Mouse (Mus musculus): ENCODE data around the gene Itgb4. TPM values are rescaled to one million over a fixed set of nuclear protein-coding genes. Genes with fewer than 3 reads are reported as not detected.

Gene Itgb4
- polyA plus RNA-seq, 1 experiment from 2014 or later, result 2.7 TPM

DNA sequence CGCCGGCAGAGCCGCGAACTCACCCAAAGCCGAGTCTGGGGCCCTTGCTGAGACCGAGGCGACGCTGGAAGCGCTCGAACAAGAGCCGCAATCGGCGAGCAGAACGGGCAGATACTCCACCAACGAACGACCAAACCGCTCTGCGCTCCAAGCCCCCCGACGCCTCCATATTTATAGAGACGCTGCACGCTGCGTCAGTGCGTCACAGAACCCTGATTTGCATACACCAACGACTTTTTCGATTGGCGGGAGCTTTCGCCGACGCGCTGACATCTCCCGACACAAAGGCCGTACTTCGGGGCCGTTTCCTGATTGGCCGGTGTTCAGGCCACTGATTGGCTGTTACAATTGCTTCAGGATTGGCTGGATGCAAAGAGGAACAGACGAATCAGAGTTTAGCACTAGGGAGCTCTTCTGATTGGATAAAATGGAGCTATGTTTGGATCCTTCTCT, 49.9 kb downstream of the Itgb4 start:
- Histone ChIP-seq H3K4me3 (peak overlapping the region; percentile 96), H3K4me2 (peak overlapping the region; percentile 94), H3K9me3 (no peaks in the 10 kb centered on the region), H3K9ac (peak overlapping the region; percentile 100), H3K27me3 (no peaks in the 10 kb centered on the region), H3K36me3 (peaks cover 22% of the 10 kb centered on the region), H3K27ac (replicated peaks) (peak overlapping the region; percentile 100), H3K4me1 (replicated peaks) (peaks cover 20% of the 10 kb centered on the region)
- WGBS, result under 1% methylated on average over 37 of the region's 37 CpGs
- peak; percentile 96 for ATAC-seq (ENCODE audit: low read depth)

DNA sequence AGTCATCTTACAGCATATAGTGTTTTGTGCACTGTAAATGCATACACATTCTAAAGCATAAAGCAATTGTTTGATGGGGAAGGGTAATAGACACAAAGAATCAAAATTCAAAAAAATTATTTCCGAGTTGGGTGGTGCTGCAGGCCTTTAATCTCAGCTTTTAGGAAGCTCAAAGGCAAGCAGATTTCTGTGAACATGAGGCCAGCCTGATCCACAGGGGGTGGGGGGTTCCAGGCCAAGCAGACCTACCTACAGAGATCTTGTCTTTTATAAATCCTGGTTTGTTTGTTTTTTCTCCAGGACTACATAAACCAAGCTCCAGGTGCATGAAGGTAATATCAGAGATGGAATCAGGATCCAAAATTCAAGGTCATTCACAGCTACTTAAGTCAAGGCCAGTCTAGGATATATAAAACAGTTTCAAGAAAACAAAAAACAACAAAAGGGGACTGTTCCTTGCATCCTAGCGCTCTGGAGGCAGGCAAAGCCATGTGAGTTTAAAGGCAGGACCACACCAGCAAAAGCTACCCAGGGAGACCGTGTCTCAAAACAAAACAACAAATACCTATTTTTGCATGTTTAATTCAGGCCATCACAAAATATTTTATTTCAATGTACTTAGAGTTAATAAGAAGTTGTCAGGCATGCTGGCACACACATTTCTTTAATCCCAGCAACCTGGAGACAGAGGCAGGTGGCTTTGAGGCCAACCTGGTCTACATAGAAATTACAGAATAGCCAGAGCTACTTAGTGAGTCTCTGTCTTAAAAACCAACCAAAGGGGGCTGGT, 50.7 kb downstream of the Itgb4 start:
- ATAC-seq (ENCODE audit: low read depth), result no peak
- no peaks in the 10 kb centered on the region for H3K27me3 ChIP-seq

DNA sequence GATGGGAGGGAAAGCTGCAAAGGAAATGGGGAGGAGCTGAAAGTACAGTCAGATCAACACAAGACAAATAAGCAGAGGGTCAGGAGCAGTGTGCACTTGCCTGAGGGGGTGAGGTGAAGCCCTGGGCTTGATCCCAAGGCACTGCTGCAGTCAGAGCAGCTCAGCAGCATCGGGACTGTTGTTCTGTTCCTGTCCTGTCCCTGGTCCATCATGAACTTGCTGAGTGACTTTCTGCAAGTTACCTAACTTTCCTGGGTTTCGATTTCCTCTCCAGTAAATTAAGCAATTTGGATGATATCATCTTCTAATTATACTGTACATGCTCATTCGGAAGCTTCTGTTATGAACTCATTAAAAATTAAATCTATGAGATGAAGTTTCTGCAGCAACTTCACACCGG, 53.2 kb downstream of the Itgb4 start, which contains the start of gene H3f3b:
Gene H3f3b (minus strand): TSS at position 207 of the 400 bp plus-strand sequence.
- peaks cover 4% of the 10 kb centered on the region; the same call in 1 of the 2 replicates for H3K36me3 ChIP-seq
- H3K27me3 ChIP-seq, result no peaks in the 10 kb centered on the region
- ATAC-seq (ENCODE audit: low read depth), result no peak
- H3K27ac ChIP-seq (replicated peaks), result no peak within 1 kb of the TSS
- no peak within 1 kb of the TSS for H3K4me2 ChIP-seq
- peaks cover 26% of the 10 kb centered on the region for H3K4me1 ChIP-seq (replicated peaks)
- H3K9ac ChIP-seq, result no peak within 1 kb of the TSS
- WGBS, result 81% methylated on average over 4 of the region's 4 CpGs
- H3K9me3 ChIP-seq, result no peaks in the 10 kb centered on the region
- H3K4me3 ChIP-seq, result no peak within 1 kb of the TSS

More for the DNA sequence above, 50.7 kb downstream of the Itgb4 start:
- Histone ChIP-seq H3K9me3 (no peaks in the 10 kb centered on the region), H3K9ac (no peak overlapping the region), H3K4me3 (no peak overlapping the region), H3K36me3 (peaks cover 21% of the 10 kb centered on the region), H3K27ac (replicated peaks) (peak overlapping the region; percentile 66), H3K4me1 (replicated peaks) (peaks cover 24% of the 10 kb centered on the region), H3K4me2 (no peak overlapping the region)
- WGBS, result 93% methylated on average over 3 of the region's 3 CpGs

DNA sequence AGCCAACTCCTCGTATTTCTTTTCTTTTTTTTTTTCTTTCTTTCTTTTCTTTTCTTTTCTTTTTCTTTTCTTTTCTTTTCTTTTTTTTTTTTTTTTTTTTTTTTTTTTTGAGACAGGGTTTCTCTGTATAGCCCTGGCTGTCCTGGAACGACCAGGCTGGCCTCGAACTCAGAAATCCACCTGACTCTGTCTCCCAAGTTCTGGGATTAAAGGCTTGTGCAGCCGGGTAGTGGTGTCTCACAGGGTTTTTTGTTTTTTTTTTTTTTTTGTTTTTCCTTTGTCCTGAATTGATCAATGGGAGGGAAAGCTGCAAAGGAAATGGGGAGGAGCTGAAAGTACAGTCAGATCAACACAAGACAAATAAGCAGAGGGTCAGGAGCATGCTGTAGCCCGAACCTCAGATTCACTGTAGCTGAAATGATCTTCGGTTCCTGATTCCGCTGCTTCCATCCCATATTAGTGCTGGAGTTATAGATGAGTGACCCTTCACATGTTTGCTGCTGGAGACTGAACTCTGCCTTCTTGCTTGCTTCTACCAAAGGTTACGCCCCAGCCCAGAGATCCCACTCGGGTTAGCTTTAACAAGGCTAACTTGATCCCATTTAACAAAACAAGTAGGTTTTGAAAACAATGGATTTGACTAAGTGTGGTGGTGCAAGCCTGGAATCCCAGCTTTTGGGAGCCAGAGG, 53.8 kb downstream of the Itgb4 start:
- WGBS, result 82% methylated on average over 9 of the region's 9 CpGs
- no peak overlapping the region for H3K4me2 ChIP-seq
- H3K4me1 ChIP-seq (replicated peaks), result peaks cover 28% of the 10 kb centered on the region
- no peak overlapping the region for H3K27ac ChIP-seq (replicated peaks)
- no peak overlapping the region for H3K9ac ChIP-seq
- no peak for ATAC-seq (ENCODE audit: low read depth)
- no peaks in the 10 kb centered on the region for H3K27me3 ChIP-seq
- no peaks in the 10 kb centered on the region for H3K9me3 ChIP-seq
- H3K4me3 ChIP-seq, result no peak overlapping the region
- peaks cover 4% of the 10 kb centered on the region; the same call in 1 of the 2 replicates for H3K36me3 ChIP-seq

DNA sequence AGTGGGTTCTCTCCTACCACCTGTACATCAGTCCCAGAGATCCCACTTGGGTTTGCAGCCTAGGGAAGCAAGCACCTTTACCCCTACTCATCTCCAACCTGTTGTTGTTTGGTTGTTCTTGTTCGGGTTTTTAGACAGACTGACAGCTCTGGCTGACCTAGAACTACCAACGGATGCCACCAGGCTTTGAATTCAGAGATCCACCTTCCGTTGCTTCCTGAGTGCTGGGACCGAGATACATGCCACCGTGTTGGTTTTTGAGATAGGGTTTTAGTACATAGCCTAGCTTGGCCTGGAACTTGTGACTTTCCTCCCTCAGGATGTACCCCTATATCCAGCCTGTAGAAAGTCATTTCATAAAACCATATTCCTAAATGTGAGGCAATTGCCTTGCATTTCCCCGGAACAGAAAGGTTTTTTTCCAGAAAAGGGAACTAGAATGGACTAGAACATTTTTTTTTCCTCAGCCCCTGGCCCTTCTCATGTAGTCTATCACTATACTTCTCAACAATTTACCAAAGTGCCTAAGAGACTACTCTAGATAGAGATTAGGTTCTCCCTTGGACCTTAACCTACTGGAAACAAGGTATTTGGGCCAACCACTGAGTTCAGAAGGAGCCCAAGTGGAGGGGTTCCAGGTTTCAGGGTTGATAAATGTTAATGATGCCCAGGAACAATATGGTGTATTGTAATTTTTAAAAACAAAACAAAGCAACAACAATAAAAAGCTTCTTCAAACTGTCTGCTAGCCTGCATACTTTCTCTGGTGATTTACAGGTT, 54.8 kb downstream of the Itgb4 start:
- WGBS, result 79% methylated on average over 6 of the region's 6 CpGs
- ATAC-seq (ENCODE audit: low read depth), result no peak
- H3K9me3 ChIP-seq, result no peaks in the 10 kb centered on the region

DNA sequence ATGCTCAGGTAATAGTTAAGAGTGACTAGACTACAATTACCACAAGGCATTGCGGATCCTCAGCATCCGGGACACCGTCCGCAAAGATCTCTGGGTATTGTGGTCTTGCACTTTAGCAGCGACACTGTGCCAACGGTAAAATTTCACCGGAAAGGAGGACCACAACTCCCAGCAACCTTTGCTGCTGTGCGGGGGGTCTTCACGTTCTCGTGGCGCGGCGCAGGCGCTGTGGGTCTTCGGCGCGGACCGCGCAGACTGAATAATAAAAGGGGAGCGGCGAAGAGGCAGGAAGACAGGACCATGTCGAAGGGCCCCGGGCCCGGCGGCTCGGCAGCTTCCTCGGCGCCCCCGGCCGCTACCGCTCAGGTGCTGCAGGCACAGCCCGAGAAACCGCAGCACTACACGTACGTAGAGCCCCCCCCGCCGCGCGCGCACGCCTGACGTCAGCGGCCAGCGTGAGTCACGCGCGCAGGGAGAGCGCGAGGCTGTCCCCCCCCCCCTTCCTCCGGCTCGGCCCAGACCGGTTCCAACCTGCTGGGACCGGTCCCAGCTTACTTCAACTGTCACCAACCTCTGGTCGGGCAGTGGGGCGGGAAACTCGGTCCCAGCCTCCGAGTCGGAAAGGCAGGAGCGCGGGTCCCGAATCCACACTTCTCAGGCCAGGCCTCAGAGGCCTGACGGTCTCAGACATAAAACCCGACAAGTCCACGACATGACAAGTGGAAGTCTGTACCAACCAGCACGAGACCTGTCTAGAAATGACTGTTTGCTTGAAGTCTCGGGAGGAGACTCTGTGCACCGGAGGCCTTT, 55.8 kb downstream of the Itgb4 start, which contains the start of gene Unk:
Gene Unk (plus strand): TSS at position 235 of the 810 bp plus-strand sequence.
- H3K27me3 ChIP-seq, result no peaks in the 10 kb centered on the region

More for the DNA sequence above, 54.8 kb downstream of the Itgb4 start:
- Histone ChIP-seq H3K4me2 (peak overlapping the region; percentile 81), H3K4me3 (peak overlapping the region; percentile 70), H3K27ac (replicated peaks) (0 out of 2 replicates have a peak overlapping the region, but pooled peaks have one; percentile 49), H3K27me3 (no peaks in the 10 kb centered on the region), H3K9ac (peak overlapping the region; percentile 68), H3K4me1 (replicated peaks) (peaks cover 28% of the 10 kb centered on the region), H3K36me3 (no peaks in the 10 kb centered on the region)

DNA sequence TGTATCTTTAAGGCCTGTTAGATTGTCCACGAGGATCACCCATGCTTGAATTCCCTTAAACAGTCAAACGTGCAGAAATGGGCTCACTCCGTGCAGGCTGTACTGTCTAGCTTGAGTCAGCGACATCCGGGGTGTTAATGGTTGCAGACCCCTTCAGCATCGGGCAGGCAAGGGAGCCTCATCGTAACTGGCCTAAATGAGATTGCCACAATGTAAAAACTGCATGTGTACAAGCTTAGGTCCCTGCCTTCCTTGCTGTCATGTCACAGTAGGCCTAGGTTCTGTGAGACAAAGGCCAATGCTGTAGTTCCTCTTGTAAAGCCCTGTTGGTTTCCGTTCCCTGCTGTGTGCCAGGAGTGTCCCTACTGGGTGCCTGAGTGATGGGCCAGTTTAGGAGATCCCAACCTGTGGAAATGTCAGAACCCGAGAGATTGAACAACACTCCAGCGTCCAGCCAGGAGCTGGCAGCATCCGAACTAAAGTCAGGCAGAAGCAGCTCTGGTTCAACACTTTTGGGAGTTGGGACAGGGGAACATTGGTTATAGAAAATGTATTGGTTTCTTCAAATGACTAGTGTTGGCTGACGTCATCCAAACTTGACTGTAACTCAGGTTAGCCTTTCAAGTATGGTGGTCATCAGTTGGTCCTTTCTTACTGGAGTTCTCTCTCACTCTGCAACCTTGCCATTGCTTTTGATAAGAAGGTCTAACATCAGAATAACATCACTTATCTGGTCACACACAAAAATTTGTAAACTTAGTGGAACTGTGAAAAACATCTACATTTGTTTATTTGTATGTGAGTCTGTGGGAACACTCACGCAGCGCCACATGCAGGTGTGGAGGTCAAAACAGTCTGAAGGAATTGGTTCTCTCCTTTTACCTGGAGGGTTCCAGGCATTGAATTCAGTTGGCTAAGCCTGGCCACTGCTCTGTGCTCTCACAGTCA, 56.7 kb downstream of the Itgb4 start:
- Histone ChIP-seq H3K9ac (peak overlapping the region; percentile 93), H3K4me1 (replicated peaks) (peaks cover 28% of the 10 kb centered on the region), H3K4me3 (peak overlapping the region; percentile 70), H3K36me3 (0 out of 2 replicates have a peak, but pooled peaks cover 6% of the 10 kb centered on the region), H3K9me3 (no peaks in the 10 kb centered on the region), H3K27me3 (no peaks in the 10 kb centered on the region), H3K27ac (replicated peaks) (peak overlapping the region; percentile 100), H3K4me2 (peak overlapping the region; percentile 81)
- WGBS, result 24% methylated on average over 14 of the region's 14 CpGs
- peak; percentile 37 for ATAC-seq (ENCODE audit: low read depth)

More for the DNA sequence above, 55.8 kb downstream of the Itgb4 start, which contains the start of gene Unk:
- H3K4me1 ChIP-seq (replicated peaks), result peaks cover 28% of the 10 kb centered on the region
- H3K9me3 ChIP-seq, result no peaks in the 10 kb centered on the region
- peak within 1 kb of the TSS; percentile 100 for H3K27ac ChIP-seq (replicated peaks)
- WGBS, result under 1% methylated on average over 53 of the region's 67 CpGs
- H3K4me3 ChIP-seq, result peak within 1 kb of the TSS; percentile 70
- 0 out of 2 replicates have a peak, but pooled peaks cover 6% of the 10 kb centered on the region for H3K36me3 ChIP-seq
- H3K4me2 ChIP-seq, result peak within 1 kb of the TSS; percentile 81
- peak within 1 kb of the TSS; percentile 93 for H3K9ac ChIP-seq
- peak; percentile 95 for ATAC-seq (ENCODE audit: low read depth)

DNA sequence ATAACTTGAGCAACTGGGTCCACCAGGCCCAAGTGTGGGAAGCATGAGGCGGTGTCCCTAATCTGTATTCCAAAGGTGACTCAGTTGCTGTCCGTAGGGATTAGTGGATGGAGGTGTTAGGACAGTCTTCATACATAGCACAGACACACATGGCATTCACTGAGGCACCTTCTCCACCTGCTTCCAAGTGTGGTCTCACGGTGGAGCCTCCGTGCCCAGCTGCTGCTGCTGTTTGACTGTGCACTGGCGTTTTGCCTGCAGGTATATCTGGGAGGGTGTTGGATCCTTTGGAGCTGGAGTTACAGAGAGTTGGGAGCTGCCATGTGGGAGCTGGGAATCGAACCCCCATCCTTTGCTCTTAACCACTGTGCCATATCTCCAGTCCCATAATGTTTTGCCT, 60.1 kb downstream of the Itgb4 start:
- Histone ChIP-seq H3K9ac (no peak overlapping the region), H3K27me3 (no peaks in the 10 kb centered on the region), H3K9me3 (no peaks in the 10 kb centered on the region), H3K36me3 (peaks cover 18% of the 10 kb centered on the region), H3K4me1 (replicated peaks) (peaks cover 25% of the 10 kb centered on the region), H3K4me3 (no peak overlapping the region), H3K4me2 (no peak overlapping the region), H3K27ac (replicated peaks) (no peak overlapping the region)
- WGBS, result 93% methylated on average over 6 of the region's 6 CpGs
- no peak for ATAC-seq (ENCODE audit: low read depth)

DNA sequence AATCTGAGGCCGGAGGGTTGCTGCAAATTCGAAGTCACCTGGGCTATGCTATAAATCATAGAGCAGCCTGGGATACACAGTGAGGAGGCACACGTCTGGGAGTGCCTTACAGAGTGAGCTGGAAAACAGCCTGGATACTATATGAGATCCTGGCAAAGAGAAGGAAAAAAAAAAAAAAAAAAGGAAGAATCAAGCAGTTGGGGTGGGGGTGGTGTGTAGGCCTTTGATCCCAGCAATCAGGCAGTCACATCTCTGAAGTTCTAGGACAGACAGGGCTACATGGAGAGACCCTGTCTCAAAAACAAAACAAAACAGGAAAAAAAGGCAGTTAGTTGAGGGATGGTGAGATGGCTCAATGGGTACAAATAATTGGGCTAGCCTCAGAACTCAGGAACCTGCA, 62.2 kb downstream of the Itgb4 start:
- no peaks in the 10 kb centered on the region for H3K27me3 ChIP-seq
- ATAC-seq (ENCODE audit: low read depth), result no peak
- 77% methylated on average over 3 of the region's 3 CpGs for WGBS
- H3K4me2 ChIP-seq, result no peak overlapping the region
- no peak overlapping the region for H3K4me3 ChIP-seq
- no peak overlapping the region for H3K27ac ChIP-seq (replicated peaks)
- H3K9ac ChIP-seq, result no peak overlapping the region
- peaks cover 34% of the 10 kb centered on the region for H3K36me3 ChIP-seq
- peaks cover 14% of the 10 kb centered on the region for H3K4me1 ChIP-seq (replicated peaks)
- H3K9me3 ChIP-seq, result no peaks in the 10 kb centered on the region

DNA sequence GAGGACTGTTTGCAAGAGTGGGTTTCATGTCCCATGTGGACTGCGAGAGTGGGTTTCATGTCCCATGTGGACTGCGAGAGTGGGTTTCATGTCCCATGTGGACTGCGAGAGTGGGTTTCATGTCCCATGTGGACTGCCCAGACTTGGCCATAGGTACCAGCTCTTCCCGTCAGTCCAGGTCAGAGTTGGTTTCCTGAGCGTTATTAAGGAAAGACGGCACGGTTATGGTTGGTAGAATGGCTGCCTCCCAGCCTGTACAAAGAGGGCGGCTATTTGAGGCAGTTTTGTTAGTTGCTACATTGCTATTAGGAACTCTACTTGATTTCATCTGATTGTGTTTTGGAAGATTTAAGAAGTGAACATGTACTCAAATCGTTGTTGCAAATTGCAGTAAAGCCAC, 63.3 kb downstream of the Itgb4 start:
- Histone ChIP-seq H3K4me1 (replicated peaks) (peaks cover 2% of the 10 kb centered on the region), H3K4me2 (no peak overlapping the region), H3K9ac (no peak overlapping the region), H3K36me3 (peaks cover 43% of the 10 kb centered on the region), H3K4me3 (no peak overlapping the region), H3K27me3 (no peaks in the 10 kb centered on the region), H3K9me3 (no peaks in the 10 kb centered on the region), H3K27ac (replicated peaks) (no peak overlapping the region)
- no peak for ATAC-seq (ENCODE audit: low read depth)
- WGBS, result 90% methylated on average over 9 of the region's 9 CpGs

Data from neural tube, embryonic 13.5 days (tissue).